Mouse (Mus musculus) heart, adult 2 months (tissue): ENCODE data around the gene Fstl5.

Experiments used
- CTCF ChIP-seq: fragments of 200-600 bp; IDR thresholded peaks from 2 replicates; pipeline ENCODE4 v1.8.1; 2022; ENCODE audit warnings: antibody characterized with exemption, mild to moderate bottlenecking, moderate library complexity
- EP300 ChIP-seq: fragments of 200-500 bp; IDR thresholded peaks from 2 replicates; pipeline ENCODE4 v1.6.1; 2011; ENCODE audit warnings: low read depth, low read length, control low read depth; ENCODE audit not compliant: insufficient read depth

DNA sequence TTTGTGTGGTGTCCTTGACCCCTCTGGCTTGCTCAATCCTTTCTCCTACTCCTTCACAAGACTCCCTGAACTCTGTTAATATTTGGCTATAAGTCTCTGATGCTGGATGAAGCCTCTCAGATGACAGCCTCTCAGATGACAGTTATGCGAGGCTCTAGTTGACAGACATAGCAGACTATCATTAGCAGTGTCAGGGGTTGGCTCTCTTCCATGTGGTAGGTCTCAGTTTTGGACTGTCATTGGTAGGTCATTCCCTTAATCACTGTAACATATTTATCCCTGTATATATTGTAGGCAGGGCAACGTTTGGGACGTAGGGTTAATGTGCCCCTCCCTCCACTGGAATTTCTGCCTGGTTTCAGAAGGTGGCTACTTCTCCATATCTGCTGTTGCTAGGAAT lies 22.9 kb upstream of the Fstl5 start:
- TF ChIP-seq EP300 (no peak), CTCF (no peak)
